Mouse (Mus musculus) embryonic facial prominence, embryonic 11.5 days (tissue): ENCODE results near the gene Rsph1. TPM values are rescaled to one million over a fixed set of nuclear protein-coding genes. Genes with fewer than 3 reads are reported as not detected.

ENCODE experiments used
- ATAC-seq: fragments of 200-750 bp; cut with Nextera tagmentation; replicated peaks from 2 replicates; pipeline ENCODE4 v1.8.0; 2017; ENCODE audit warnings: low read depth; ENCODE audit not compliant: insufficient number of reproducible peaks, low FRiP score, low TSS enrichment
- DNase-seq: peaks from one replicate; pipeline ENCODE4 v3.0.0-alpha.2; 2015; ENCODE audit warnings: low spot score
- H3K27ac ChIP-seq: fragments of 300-500 bp; sonication (generic); replicated peaks from 2 replicates; pipeline ENCODE4 v1.5.1; 2014; ENCODE audit warnings: mild to moderate bottlenecking, low read depth, low read length, control low read depth
- H3K27me3 ChIP-seq: fragments of 300-500 bp; sonication (generic); 2 replicates; pipeline ENCODE4 v1.6.1; 2014; ENCODE audit warnings: mild to moderate bottlenecking, low read length, moderate library complexity, mixed read lengths; ENCODE audit not compliant: control insufficient read depth, insufficient read depth
- H3K36me3 ChIP-seq: fragments of 300-500 bp; sonication (generic); replicated peaks from 2 replicates; pipeline ENCODE4 v1.6.1; 2014; ENCODE audit warnings: low read depth, mild to moderate bottlenecking, low read length, moderate library complexity, mixed read lengths; ENCODE audit not compliant: control insufficient read depth, insufficient read depth
- H3K4me1 ChIP-seq: fragments of 300-500 bp; sonication (generic); 2 replicates; pipeline ENCODE4 v1.6.1; 2014; ENCODE audit warnings: low read length, mixed read lengths; ENCODE audit not compliant: control insufficient read depth, insufficient read depth
- H3K4me2 ChIP-seq: fragments of 300-500 bp; sonication (generic); 2 replicates; pipeline ENCODE4 v1.6.1; 2014; ENCODE audit warnings: low read depth, mild to moderate bottlenecking, control low read depth, low read length, moderate library complexity
- H3K4me3 ChIP-seq: fragments of 300-500 bp; sonication (generic); 2 replicates; pipeline ENCODE4 v1.5.1; 2014; ENCODE audit warnings: low read depth, low read length, control low read depth
- H3K9ac ChIP-seq: fragments of 300-500 bp; sonication (generic); replicated peaks from 2 replicates; pipeline ENCODE4 v1.6.1; 2014; ENCODE audit warnings: mild to moderate bottlenecking, control low read depth, low read length
- H3K9me3 ChIP-seq: fragments of 300-500 bp; sonication (generic); replicated peaks from 2 replicates; pipeline ENCODE4 v1.6.1; 2016; ENCODE audit warnings: mild to moderate bottlenecking, low read length, inconsistent platforms, mixed read lengths; ENCODE audit not compliant: control insufficient read depth
- WGBS: fragments of 180-500 bp; shearing (Covaris S2); extraction: QIAGEN DNeasy Blood & Tissue Kit; methylation state at CpG from one replicate; pipeline ENCODE4 v1.1.7; 2014; 5-methylcytosine and 5-hydroxymethylcytosine counted together
- polyA plus RNA-seq: library from polyadenylated mRNA; unstranded; fragments of >200 nt; fragmentation: Nextera tagmentation; extraction: Ambion mirVana; gene quantifications from 2 replicates; pipeline ENCODE4 v1.2.1, GENCODE M21; 2014

Gene Rsph1
- polyA plus RNA-seq, 1 experiment from 2014 or later: 0.76 TPM

DNA sequence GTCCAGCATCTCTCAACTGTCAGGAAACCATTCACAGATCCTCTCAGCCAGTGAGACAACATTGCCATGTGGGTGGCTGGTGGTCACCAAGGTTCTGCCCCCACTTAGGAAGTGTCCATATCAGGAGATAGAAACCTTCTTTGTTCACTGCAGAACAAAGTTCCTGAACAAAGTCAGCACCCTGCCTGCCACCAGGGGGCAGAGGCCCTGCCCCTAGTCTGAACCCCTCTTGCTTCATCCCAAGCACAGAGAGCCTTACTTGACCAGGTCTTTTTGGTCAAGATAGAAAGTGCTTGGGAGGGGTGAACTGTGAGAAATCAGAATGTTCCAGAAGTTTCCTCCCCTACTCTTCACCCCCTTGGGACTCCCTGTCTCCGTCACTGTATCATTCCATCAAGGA is 41.3 kb downstream of the Rsph1 start:
- WGBS: 95% methylated on average over 1 of the region's 1 CpGs
- DNase-seq (no peak), ATAC-seq (no peak)
- Histone ChIP-seq H3K9me3 (no peaks in the 10 kb centered on the region), H3K4me3 (no peak overlapping the region), H3K27ac (no peak overlapping the region), H3K4me1 (no peaks in the 10 kb centered on the region), H3K27me3 (no peaks in the 10 kb centered on the region), H3K9ac (no peak overlapping the region), H3K36me3 (no peaks in the 10 kb centered on the region), H3K4me2 (no peak overlapping the region)

DNA sequence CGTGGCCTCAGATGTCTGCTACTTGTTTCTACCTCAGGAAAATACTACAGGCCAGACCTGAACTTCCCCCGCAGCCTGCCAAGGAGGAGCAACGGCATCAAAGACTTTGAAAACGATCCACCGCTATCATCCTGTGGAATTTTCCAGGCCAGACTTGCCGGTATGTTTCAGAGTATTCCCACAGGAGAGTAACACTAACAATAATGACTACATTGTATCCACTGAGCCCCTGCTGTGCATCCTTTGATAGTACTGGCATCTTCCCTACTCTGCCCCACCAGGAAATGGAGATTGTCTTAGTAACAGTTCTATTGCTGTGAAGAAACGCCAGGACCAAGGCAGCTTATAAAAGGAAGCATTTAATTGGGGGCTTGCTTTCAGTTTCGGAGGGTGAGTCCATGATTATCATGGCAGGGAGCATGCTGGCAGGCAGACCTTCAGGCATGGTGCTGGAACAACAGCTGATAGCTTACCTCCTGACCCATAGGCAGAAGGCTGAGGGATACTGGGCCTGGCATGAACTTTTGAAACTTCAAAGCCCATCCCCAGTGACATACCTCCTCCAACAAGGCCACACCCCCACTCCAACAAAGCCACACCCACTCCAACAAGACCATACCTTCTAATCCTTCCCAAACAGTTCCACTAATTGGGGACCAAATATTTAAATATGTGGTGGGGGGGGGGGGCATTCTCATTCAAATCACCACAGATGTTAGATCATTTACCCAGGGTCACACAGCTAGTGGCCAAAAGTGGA is 44.8 kb downstream of the Rsph1 start:
- no peaks in the 10 kb centered on the region for H3K36me3 ChIP-seq
- no peak for ATAC-seq
- H3K27me3 ChIP-seq: no peaks in the 10 kb centered on the region
- no peak overlapping the region for H3K4me3 ChIP-seq
- WGBS: 36% methylated on average over 8 of the region's 8 CpGs
- H3K9me3 ChIP-seq: no peaks in the 10 kb centered on the region
- H3K27ac ChIP-seq: no peak overlapping the region
- H3K4me1 ChIP-seq: no peaks in the 10 kb centered on the region
- DNase-seq: peak; percentile 18
- H3K4me2 ChIP-seq: no peak overlapping the region
- no peak overlapping the region for H3K9ac ChIP-seq

DNA sequence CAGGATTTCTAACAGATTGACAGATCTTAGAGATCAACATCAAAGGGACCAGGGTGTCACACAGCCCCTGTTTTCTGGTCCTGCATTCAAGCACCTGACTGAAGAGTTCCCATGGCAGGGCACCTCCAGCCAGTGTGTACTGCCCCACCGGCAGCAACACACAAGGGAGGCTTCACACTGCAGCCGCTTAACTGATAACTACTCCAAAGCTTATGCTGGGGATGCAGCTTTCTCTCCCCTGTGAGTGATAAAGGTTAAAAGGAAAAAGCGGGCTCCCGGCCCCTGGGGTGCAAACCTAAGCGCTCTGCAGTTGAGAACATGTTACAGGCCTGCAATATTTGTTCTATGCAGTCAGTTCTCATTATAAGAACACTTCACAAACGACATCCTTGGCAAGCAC is 45.4 kb downstream of the Rsph1 start:
- H3K9ac ChIP-seq: no peak overlapping the region
- no peaks in the 10 kb centered on the region for H3K4me1 ChIP-seq
- ATAC-seq (no peak), DNase-seq (no peak)
- H3K27me3 ChIP-seq: no peaks in the 10 kb centered on the region
- no peak overlapping the region for H3K4me2 ChIP-seq
- no peak overlapping the region for H3K4me3 ChIP-seq
- no peaks in the 10 kb centered on the region for H3K36me3 ChIP-seq
- H3K9me3 ChIP-seq: no peaks in the 10 kb centered on the region
- 63% methylated on average over 6 of the region's 6 CpGs for WGBS
- no peak overlapping the region for H3K27ac ChIP-seq

DNA sequence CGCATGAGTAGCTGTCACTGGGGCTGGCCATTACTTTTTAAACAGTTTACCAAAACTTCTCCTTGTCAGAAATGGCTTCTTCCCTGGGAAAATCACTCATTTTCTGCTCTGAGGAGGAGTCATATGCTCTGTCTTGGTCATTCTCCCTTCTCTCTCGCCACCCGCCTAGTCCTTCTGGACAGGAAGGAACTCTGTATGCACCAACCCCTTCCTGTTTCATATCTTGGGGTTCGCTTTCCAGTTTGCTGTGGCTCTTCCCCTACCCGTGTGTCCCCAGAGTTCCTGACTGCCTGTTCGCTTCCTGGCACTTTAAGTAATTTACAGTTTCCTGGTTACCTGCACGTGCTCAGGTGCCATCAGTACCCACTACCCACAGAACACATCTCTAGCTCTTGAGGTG is 50.3 kb downstream of the Rsph1 start:
- Histone ChIP-seq H3K4me1 (no peaks in the 10 kb centered on the region), H3K9ac (no peak overlapping the region), H3K4me3 (no peak overlapping the region), H3K27me3 (no peaks in the 10 kb centered on the region), H3K36me3 (no peaks in the 10 kb centered on the region), H3K4me2 (no peak overlapping the region), H3K9me3 (no peaks in the 10 kb centered on the region), H3K27ac (no peak overlapping the region)
- DNase-seq (no peak), ATAC-seq (no peak)
- WGBS: 88% methylated on average over 7 of the region's 7 CpGs

DNA sequence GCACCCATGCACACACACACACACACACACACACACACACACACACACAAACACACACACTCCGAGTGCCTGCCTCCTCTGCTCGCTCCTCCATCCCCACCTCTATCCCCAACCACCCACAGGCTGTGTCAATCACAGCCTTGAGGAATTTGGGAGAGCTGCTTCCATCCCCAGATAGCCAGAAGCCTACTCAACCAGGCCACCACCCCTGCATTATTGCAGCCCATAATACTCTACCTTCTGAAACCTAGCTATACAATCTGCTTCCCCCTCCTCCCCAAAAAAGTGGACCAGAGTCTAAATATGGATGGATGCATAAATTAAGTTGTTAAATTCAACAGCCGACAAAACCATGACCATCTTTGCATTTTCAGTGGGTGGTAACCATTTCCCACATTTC is 50.8 kb downstream of the Rsph1 start:
- 61% methylated on average over 3 of the region's 3 CpGs for WGBS
- Histone ChIP-seq H3K27ac (no peak overlapping the region), H3K36me3 (no peaks in the 10 kb centered on the region), H3K9ac (no peak overlapping the region), H3K4me2 (no peak overlapping the region), H3K4me1 (no peaks in the 10 kb centered on the region), H3K27me3 (no peaks in the 10 kb centered on the region), H3K4me3 (no peak overlapping the region), H3K9me3 (no peaks in the 10 kb centered on the region)
- ATAC-seq (no peak), DNase-seq (no peak)

DNA sequence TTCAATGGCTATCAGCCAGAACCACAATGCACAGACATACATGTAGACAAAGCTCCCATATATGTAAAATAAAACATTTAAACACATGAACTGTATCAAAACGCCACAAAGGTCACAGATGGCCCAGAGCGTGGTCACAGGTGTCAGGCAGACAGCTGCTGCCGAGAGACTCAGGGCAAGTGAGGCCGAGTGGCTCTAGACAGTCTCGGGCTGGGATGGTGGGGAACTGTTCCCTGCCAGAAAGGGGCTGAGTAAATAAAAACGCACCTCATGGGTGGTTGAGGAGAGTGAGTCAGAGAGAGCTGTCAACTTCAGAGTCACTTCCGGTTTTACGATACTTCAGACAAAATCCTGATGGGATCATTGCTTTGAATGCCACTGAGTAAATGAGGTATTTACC is 52.6 kb downstream of the Rsph1 start:
- Histone ChIP-seq H3K4me3 (no peak overlapping the region), H3K4me2 (no peak overlapping the region), H3K27me3 (no peaks in the 10 kb centered on the region), H3K9me3 (no peaks in the 10 kb centered on the region), H3K9ac (no peak overlapping the region), H3K4me1 (no peaks in the 10 kb centered on the region), H3K27ac (no peak overlapping the region), H3K36me3 (no peaks in the 10 kb centered on the region)
- no peak for DNase-seq
- no peak for ATAC-seq
- WGBS: 84% methylated on average over 8 of the region's 8 CpGs

DNA sequence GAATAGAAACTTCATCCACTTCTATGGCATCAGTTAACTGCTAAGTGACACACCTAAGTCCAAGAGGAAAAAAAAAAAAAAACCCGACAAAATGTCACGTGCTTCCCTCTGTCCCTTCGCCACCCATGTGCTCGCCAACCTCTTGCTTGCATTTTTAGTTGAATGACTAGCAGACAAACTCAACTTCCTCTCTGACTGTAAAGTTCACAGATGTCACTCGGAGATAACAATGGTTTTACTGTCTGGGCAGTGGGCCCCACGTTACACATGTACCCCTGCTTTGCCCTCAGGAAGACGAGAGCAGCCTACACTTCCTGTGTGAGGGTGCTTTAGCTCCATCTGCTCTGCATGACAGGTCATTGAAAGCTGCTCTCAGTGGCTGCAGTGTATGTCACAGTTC is 53.3 kb downstream of the Rsph1 start:
- Histone ChIP-seq H3K9ac (no peak overlapping the region), H3K4me1 (no peaks in the 10 kb centered on the region), H3K4me3 (no peak overlapping the region), H3K27me3 (no peaks in the 10 kb centered on the region), H3K4me2 (no peak overlapping the region), H3K9me3 (no peaks in the 10 kb centered on the region), H3K27ac (no peak overlapping the region), H3K36me3 (no peaks in the 10 kb centered on the region)
- 44% methylated on average over 7 of the region's 7 CpGs for WGBS
- no peak for ATAC-seq
- DNase-seq: no peak

DNA sequence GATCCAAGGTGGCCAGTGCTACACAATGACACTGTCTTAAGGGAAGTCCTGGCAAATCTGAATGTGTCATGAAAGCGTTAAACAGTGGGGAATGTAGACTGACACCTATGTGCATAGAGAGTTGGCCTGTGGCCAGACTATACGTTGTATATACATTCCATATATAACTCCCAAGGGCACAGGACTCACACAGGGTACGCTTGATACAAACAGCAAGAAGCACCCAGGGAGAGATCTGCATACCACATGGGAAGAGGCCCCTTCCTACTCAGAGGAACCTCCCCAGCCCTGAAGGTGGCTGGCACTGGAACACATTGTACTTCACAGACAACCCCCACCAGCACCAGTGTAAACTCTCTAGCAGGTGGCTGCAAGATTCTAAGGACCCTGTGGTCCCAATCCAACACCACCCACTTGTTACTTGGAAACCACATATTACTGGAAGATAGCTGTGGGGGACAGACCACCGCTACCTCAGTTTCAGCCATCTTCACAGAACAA is 54.3 kb downstream of the Rsph1 start:
- Histone ChIP-seq H3K9ac (no peak overlapping the region), H3K4me3 (no peak overlapping the region), H3K9me3 (no peaks in the 10 kb centered on the region), H3K4me1 (no peaks in the 10 kb centered on the region), H3K27me3 (no peaks in the 10 kb centered on the region), H3K4me2 (no peak overlapping the region), H3K27ac (no peak overlapping the region), H3K36me3 (no peaks in the 10 kb centered on the region)
- no peak for DNase-seq
- no peak for ATAC-seq
- 73% methylated on average over 4 of the region's 4 CpGs for WGBS
